Mouse (Mus musculus): ENCODE results near the gene Alx3. TPM values are rescaled to one million over a fixed set of nuclear protein-coding genes. Genes with fewer than 3 reads are reported as not detected.

Gene Alx3
- polyA plus RNA-seq, 1 experiment = not detected

DNA sequence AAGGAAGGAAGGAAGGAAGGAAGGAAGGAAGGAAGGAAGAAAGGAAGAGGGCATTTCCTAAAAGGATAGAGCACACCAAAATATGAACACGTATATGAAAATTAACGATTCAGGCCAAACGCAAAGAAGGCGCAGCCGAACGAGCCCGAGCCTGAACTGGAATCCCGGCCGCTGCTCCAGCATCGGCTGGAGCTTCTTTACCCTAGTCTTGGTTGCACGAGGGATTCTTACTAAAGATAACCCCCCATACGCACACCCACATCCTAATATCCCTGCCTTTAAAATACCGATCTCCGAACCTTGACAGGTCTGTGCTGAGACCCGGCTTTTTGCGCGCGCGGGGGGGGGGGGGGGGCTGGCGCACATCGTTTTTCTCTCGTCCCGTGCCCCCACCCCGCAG, 2.3 kb downstream of the Alx3 start:
- no peaks in the 10 kb centered on the region for H3K36me3 ChIP-seq (replicated peaks; ENCODE audit: low read length)
- TF ChIP-seq GATA1 (IDR thresholded peaks at IDR 0.05; ENCODE audit: borderline replicate concordance, low read length) = no peak
- TF ChIP-seq FLI1 (IDR thresholded peaks at IDR 0.05; ENCODE audit: low read length) = no peak
- H3K4me3 ChIP-seq (replicated peaks) = no peak overlapping the region
- peaks cover 100% of the 10 kb centered on the region for H3K27me3 ChIP-seq (replicated peaks)
- H3K4me1 ChIP-seq = peaks cover 24% of the 10 kb centered on the region
- peaks cover 7% of the 10 kb centered on the region; the same call in 1 of the 2 replicates for H3K9me3 ChIP-seq

DNA sequence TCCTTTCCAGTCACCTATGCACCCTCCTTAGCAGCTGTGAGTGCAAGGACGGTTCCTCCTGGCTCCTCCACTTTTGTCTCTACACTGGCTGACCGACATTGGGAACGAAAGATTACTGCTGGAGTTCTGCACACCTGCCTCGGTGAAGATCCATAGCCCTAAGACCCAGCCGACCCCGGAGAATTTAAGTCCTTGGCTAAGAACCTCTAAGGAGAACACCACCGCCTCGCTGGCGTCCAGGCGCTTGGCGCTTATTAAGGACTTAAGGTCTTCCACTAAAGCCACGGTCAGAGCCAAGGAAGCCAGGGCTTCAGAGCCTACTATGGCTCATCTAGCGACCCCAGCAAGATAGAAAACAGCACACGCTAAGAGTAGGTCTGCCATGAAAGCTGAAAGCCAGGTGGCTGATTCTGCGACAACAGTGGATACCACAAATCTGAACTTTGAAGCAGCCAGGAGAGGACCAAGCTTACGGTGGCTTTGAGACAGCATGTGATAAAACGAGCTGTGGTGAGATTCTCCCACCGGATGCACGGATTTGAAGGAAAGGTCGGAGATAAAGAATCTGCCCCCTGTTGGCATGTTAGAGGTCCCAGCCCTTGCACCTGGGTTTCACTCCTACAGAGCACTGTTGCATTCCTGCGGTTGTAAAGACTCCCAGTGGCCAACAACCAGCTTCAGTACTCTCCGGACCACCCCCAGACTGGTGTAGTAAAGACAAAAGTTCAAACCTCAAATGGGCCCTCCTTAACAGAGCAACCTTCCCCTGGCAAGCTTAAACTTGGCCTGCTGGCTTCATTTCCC, 3.0 kb downstream of the Alx3 start:
- peaks cover 100% of the 10 kb centered on the region for H3K27me3 ChIP-seq (replicated peaks)
- TF ChIP-seq FLI1 (IDR thresholded peaks at IDR 0.05; ENCODE audit: low read length) = no peak

DNA sequence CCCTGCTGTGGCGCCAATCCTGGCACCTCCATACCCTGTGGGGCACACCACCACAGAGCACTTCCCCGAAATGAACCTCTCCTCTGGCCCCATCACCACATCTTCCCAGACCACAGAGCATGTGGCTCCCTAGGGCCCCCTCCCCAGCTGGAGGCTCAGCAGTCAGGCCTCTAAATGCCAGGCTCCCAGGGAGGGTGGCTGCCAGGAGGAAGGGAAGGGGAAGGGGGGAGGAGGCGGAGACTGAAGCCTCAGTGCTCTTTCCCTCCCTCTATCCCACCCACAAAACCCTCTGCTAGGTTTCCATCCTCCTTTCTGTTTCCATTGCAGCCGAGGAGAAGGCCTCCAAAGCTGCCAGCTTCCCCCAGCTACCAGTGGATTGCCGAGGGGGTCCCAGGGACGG, 5.3 kb downstream of the Alx3 start:
- H3K9me3 ChIP-seq = peaks cover 7% of the 10 kb centered on the region; the same call in 1 of the 2 replicates
- H3K4me1 ChIP-seq = peaks cover 18% of the 10 kb centered on the region
- H3K27me3 ChIP-seq (replicated peaks) = peaks cover 96% of the 10 kb centered on the region
- H3K36me3 ChIP-seq (replicated peaks; ENCODE audit: low read length) = no peaks in the 10 kb centered on the region
- TF ChIP-seq GATA1 (IDR thresholded peaks at IDR 0.05; ENCODE audit: borderline replicate concordance, low read length) (no peak), FLI1 (IDR thresholded peaks at IDR 0.05; ENCODE audit: low read length) (no peak)
- no peak overlapping the region for H3K4me3 ChIP-seq (replicated peaks)

More for the DNA sequence above, 3.0 kb downstream of the Alx3 start:
- H3K4me1 ChIP-seq = peaks cover 24% of the 10 kb centered on the region
- no peaks in the 10 kb centered on the region for H3K36me3 ChIP-seq (replicated peaks; ENCODE audit: low read length)
- H3K4me3 ChIP-seq (replicated peaks) = no peak overlapping the region
- peaks cover 7% of the 10 kb centered on the region; the same call in 1 of the 2 replicates for H3K9me3 ChIP-seq

DNA sequence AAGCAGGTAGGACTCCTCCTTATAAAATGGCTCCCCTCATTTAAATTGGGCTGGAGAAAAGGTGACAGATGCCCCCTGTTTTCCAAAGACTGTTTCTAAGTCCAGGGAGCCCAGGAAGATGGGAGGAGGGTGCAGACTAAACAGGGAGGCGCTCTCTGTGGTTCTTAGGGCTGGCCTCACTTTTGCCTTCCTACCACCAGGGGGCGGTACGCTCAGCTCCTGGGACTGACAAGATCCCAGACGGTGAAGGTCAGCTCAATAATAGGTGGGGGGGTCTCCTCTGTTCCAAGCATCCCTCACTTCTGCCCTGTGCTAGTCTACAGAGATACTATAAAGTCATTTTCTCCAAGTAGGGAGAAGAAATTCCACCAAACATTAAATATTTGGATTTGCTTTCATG, 10.5 kb downstream of the Alx3 start:
- peaks cover 80% of the 10 kb centered on the region for H3K27me3 ChIP-seq (replicated peaks)
- no peak overlapping the region for H3K4me3 ChIP-seq (replicated peaks)
- H3K36me3 ChIP-seq (replicated peaks; ENCODE audit: low read length) = no peaks in the 10 kb centered on the region
- H3K4me1 ChIP-seq = peaks cover 23% of the 10 kb centered on the region
- no peaks in the 10 kb centered on the region for H3K9me3 ChIP-seq
- no peak for TF ChIP-seq GATA1 (IDR thresholded peaks at IDR 0.05; ENCODE audit: borderline replicate concordance, low read length)
- TF ChIP-seq FLI1 (IDR thresholded peaks at IDR 0.05; ENCODE audit: low read length) = no peak

DNA sequence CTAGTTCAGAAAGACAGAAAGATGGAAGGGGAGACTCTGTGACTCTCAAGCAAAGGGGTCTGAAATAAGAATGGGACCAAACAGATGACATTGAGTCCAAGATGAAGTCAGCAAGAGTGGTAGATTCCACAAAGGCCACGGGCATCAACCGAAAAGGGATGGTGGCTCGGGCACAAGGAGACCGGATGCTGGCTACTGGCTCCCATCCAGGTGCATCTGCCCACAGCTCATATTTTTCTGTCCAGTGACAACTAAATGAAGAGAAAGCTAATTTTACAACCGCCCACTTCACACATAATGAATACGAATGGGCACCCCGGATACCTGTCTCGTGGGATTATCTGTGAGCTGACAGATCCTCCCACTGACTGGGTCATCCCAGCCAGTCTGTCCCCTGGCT, 12.4 kb downstream of the Alx3 start:
- H3K4me3 ChIP-seq (replicated peaks) = no peak overlapping the region
- peaks cover 63% of the 10 kb centered on the region for H3K27me3 ChIP-seq (replicated peaks)
- peaks cover 23% of the 10 kb centered on the region for H3K4me1 ChIP-seq
- TF ChIP-seq FLI1 (IDR thresholded peaks at IDR 0.05; ENCODE audit: low read length) (no peak), GATA1 (IDR thresholded peaks at IDR 0.05; ENCODE audit: borderline replicate concordance, low read length) (no peak)
- H3K9me3 ChIP-seq = no peaks in the 10 kb centered on the region
- H3K36me3 ChIP-seq (replicated peaks; ENCODE audit: low read length) = peaks cover 18% of the 10 kb centered on the region

DNA sequence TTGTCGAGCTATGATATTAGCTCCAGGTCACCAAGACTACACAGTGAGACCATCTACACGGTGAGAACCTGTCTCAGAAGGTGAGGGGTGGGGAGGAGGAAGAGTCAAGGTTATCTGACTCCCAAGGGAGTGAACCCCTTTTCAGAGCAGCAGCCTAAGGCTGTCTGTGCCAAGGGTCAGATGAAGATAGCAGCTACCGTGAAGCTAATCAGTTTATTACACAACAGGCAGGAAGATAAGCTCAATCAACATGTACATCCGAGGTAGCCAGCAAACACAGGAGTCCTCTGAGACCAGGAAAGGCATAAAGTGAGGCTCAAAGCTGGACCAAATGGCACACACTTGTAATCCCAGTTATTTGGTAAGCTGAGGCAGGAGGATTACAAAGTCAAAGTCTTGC, 14.0 kb downstream of the Alx3 start:
- TF ChIP-seq FLI1 (IDR thresholded peaks at IDR 0.05; ENCODE audit: low read length) (no peak), GATA1 (IDR thresholded peaks at IDR 0.05; ENCODE audit: borderline replicate concordance, low read length) (no peak)
- Histone ChIP-seq H3K9me3 (no peaks in the 10 kb centered on the region), H3K36me3 (replicated peaks; ENCODE audit: low read length) (peaks cover 34% of the 10 kb centered on the region), H3K27me3 (replicated peaks) (peaks cover 51% of the 10 kb centered on the region), H3K4me3 (replicated peaks) (no peak overlapping the region), H3K4me1 (peaks cover 23% of the 10 kb centered on the region)

DNA sequence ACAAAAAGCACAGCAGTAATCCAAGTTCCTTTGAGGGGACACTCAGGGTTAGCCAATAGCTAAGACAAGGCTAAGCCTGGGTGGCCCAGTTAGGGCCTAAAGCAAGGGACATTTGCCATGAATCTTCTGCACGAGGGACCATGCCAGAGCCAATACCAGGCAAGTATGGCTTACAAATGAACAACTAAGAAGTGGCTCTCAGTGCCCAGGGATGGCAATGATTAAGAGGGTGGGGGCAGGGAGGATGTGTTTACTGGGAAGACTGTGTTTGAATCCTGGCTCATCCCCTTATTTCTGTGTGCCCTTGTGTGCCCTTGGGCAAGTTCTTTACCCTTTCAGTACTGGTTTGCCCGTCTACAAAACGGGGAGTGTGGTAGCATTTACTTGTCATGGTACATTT, 14.5 kb downstream of the Alx3 start:
- Histone ChIP-seq H3K4me1 (peaks cover 23% of the 10 kb centered on the region), H3K9me3 (no peaks in the 10 kb centered on the region), H3K27me3 (replicated peaks) (peaks cover 45% of the 10 kb centered on the region), H3K36me3 (replicated peaks; ENCODE audit: low read length) (peaks cover 39% of the 10 kb centered on the region), H3K4me3 (replicated peaks) (no peak overlapping the region)
- TF ChIP-seq GATA1 (IDR thresholded peaks at IDR 0.05; ENCODE audit: borderline replicate concordance, low read length) (no peak), FLI1 (IDR thresholded peaks at IDR 0.05; ENCODE audit: low read length) (no peak)

DNA sequence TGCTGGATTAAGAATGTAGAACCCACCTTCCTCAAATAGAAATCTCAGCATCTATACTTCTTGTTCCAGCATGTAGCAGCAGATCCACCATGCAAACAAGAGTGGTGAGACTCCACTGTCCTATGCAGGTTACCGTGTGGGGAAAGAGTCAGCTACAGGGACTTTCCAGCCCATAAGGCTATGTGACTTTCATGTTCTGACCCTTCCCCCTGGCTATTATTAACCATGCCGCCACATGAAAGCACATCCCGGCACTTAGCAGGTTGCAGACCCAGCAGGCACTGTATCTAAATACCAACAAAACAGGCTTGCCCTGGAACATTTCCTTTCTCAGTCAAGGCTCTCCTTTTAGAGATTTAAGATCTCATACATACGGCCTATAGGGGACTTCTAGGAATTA, 16.6 kb downstream of the Alx3 start:
- H3K4me1 ChIP-seq = peaks cover 15% of the 10 kb centered on the region
- no peak overlapping the region for H3K4me3 ChIP-seq (replicated peaks)
- peaks cover 60% of the 10 kb centered on the region for H3K36me3 ChIP-seq (replicated peaks; ENCODE audit: low read length)
- TF ChIP-seq FLI1 (IDR thresholded peaks at IDR 0.05; ENCODE audit: low read length) (no peak), GATA1 (IDR thresholded peaks at IDR 0.05; ENCODE audit: borderline replicate concordance, low read length) (no peak)
- no peaks in the 10 kb centered on the region for H3K9me3 ChIP-seq
- peaks cover 33% of the 10 kb centered on the region for H3K27me3 ChIP-seq (replicated peaks)

DNA sequence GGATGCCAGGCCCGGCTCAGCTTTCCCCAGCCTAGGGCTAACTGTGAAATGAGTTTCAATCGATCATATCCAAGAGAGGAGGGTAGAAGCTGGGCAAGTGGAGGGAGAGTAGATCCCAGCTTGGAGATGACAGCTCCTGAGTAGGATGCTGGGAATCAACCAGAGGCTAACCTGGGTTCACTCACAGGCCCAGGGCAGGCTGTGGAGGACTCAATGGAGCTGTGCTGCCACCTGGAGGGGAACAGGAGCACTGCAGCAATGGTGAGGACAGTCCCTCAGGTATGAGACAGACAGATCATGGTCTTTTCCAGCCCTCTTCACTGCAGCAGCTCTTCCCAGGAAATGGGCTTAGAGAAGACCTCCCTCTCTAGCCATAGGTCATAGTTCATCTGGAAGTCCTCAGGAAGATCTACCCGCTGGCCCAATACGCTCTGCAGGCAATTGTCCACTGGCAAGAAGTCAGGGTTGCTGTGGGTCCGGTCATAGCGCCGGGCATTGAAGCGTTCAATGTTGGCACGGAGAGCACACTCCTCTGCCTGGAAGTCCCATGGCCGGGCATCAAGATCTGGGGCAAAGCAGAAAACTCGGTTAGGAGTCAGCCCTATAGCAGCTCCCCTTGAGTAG, 18.2 kb downstream of the Alx3 start:
- Histone ChIP-seq H3K4me1 (peaks cover 7% of the 10 kb centered on the region; the same call in 1 of the 2 replicates), H3K27me3 (replicated peaks) (peaks cover 19% of the 10 kb centered on the region), H3K36me3 (replicated peaks; ENCODE audit: low read length) (peaks cover 76% of the 10 kb centered on the region), H3K4me3 (replicated peaks) (no peak overlapping the region), H3K9me3 (no peaks in the 10 kb centered on the region)
- TF ChIP-seq GATA1 (IDR thresholded peaks at IDR 0.05; ENCODE audit: borderline replicate concordance, low read length) = no peak
- no peak for TF ChIP-seq FLI1 (IDR thresholded peaks at IDR 0.05; ENCODE audit: low read length)

DNA sequence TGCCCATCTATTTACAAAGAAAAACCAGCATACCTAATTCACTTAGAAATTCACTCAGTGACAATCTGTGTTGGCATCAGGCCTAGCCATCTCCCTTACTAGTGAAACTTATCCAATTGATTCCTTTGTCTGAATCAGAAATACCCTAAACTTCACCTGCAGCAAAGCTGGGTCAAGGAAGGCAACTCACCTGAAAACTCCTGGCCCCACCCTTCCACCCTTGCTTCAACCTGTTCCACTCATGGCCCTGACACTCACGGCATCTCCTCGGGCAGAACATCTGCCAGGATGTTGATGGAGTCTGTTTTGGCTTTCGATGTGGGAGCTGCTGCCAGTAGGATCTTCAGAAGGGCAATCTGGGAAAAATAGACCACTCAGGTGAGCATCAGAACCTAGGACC, 23.0 kb downstream of the Alx3 start:
- Histone ChIP-seq H3K4me1 (peaks cover 21% of the 10 kb centered on the region), H3K27me3 (replicated peaks) (no peaks in the 10 kb centered on the region), H3K36me3 (replicated peaks; ENCODE audit: low read length) (peaks cover 99% of the 10 kb centered on the region), H3K9me3 (no peaks in the 10 kb centered on the region), H3K4me3 (replicated peaks) (no peak overlapping the region)
- TF ChIP-seq GATA1 (IDR thresholded peaks at IDR 0.05; ENCODE audit: borderline replicate concordance, low read length) = no peak
- TF ChIP-seq FLI1 (IDR thresholded peaks at IDR 0.05; ENCODE audit: low read length) = no peak
